Mouse (Mus musculus) frontal cortex, adult (tissue): ENCODE data around the gene Igsf21.

Source experiments
- ATAC-seq: cut with Nextera tagmentation; 2 replicates; pipeline ENCODE4 v1.9.2; 2017; ENCODE audit warnings: mild to moderate bottlenecking, moderate library complexity, mixed read lengths; ENCODE audit not compliant: low TSS enrichment

The Igsf21 gene

DNA sequence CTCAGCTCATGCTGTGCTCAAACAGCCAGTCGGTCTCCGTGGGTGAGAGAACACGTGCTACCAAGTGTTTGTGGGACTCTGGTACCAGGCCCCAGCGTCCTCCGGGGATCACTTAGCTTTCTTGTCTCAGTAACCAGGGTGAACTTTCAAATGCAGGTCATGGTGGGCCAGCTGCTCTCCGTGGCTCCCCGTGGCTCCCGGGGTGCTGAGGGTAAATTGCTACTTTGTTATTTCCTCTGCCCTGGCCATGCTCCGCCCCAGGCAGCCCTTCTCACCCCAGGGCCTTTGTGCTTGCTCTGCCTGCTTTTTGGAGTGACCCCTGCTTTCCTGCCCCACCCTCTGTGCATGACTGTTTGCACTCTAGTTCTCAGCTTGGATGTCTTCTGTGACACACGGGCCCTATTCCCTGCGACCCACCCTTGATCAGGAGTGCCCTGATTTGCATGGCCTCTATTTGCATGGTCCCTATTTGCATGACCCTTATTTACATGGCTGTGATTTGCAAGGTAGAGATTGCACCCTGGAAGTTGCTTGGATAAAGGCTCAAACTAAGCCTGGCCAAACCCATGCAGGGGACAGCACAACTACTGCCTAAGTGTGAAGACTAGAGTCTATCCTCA lies 143.9 kb downstream of the Igsf21 start:
- ATAC-seq: no peak

GRCm38 (mm10) chr4:140101106-140101505 lies 145.5 kb downstream of the Igsf21 start:
- ATAC-seq: no peak

GRCm38 (mm10) chr4:140100141-140100540 lies 146.4 kb downstream of the Igsf21 start:
- no peak for ATAC-seq

DNA sequence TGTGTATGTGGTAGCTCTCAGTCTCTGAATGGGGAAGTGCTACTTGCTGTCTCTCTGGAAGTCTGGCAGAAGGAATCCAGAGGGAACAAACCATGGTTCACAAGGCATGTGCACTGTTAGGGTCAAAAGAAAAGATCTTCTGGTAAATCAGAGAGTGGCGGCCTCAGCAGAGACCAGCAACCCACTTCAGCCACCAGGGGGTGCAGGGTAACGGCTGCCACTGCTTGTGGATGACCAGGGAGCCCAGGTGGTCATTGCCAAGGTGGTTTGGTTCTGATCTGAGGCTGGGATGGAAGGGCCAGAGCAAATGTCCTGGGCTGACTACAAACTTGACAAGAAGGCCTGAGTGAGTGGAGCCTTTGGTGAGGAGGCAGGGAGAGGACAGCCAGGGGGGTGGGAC lies 150.3 kb downstream of the Igsf21 start:
- no peak for ATAC-seq

GRCm38 (mm10) chr4:140094835-140095234 lies 151.7 kb downstream of the Igsf21 start:
- ATAC-seq: no peak

- ATAC-seq: no peak
Measured at GRCm38 (mm10) chr4:140092367-140092766, 154.2 kb downstream of the Igsf21 start.

DNA sequence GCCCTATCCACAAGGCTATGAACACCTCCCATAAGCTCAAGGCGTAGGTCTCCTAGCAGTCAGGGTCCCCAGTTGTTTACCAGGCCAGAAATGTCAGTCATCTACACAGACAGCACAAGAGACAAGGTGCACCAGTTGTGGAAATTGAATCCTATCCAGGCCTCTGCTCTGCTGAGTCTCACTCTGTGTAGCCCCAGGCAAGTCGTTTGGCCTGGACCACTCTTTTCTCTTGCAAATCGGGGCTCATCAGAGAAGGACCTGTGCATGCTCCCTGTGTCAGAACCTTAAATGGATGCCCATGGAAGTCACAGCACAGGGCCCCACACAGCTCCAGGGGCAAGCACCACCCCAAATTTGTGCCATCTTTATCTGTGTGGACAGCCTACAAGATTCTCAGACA lies 154.9 kb downstream of the Igsf21 start:
- no peak for ATAC-seq

GRCm38 (mm10) chr4:140089676-140090075 lies 156.9 kb downstream of the Igsf21 start:
- no peak for ATAC-seq

DNA sequence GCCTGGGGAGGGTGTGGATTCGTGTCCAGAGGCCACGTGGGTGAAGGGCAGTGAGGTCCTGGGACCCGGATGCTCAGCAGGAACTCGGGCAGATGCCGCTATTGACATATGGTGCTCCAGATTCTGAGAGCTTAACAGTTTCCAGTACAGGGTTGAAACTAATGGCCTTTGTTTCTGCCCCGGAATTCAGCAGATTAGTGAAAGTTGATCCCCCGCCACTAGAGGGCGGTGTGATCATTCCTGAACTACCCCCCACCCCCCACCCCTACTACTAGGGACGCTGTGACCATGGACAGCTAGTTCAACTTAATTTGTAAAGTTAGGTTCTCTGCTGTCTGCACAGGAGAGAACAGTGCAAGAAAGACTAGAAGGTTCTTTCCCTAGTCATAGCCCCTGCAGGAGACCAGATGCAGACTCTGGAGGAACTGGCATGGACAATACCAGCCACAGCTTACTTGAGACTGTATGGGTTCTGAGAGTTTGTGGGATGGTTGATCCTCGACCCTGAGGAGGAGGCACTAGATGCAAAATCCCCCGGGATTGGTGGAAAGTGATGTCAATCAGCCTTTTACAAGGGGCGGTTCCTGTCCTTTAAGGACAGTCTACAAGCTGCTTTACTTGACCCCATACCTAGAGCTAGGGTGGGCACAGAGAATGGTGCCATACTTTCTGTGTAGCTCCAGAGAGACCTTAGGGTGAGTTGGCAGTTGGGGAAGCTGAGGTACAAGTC lies 157.7 kb downstream of the Igsf21 start:
- ATAC-seq: no peak

GRCm38 (mm10) chr4:140086192-140086591 lies 160.4 kb downstream of the Igsf21 start:
- peak; percentile 64; the same call in 1 of the 2 replicates for ATAC-seq

DNA sequence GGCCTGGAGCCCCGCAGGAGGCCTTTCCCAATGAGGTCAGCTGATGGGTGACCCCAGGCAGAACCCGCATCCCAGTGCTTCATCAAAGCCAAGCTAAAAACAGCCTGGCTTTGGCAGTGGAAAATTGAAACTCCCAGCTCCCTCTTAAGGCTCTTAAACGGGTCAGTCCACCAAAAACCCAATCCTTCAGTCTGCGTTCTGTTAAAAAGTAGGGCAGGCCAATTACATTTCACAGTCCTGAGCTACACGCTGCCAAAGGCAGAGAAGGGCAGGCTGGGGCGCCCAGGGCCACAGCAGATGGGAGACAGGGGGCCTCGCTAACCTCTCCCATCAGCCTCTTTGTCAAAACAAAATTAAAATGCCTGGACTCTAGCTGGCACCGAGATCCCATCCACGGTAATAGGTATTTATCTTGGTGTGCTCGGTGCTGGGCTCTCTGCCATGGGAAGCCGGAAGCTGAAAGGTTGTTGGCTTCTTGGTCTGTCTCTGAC lies 162.0 kb downstream of the Igsf21 start:
- ATAC-seq: peak; percentile 70

DNA sequence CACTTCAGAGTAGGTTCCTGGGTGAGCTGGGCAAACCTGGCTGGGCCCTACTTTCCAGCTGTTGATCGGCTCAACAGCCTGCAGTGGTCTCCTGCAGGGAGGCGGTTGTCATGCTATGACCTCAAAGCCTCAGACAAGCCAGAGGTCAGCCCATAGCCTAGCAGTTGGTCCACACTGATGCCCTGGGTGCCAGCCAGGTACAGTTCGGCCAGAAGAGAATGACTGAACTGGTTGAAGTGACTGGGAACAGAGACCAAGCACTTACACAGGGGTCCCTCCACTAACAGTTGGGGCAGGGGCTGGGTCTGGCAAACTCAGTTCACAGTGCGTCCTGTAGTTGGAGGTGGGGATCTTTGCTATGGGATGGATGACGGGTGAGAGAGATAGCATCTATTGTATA lies 162.5 kb downstream of the Igsf21 start:
- ATAC-seq: no peak

- no peak for ATAC-seq
Measured at GRCm38 (mm10) chr4:140078416-140078815, 168.2 kb downstream of the Igsf21 start.

DNA sequence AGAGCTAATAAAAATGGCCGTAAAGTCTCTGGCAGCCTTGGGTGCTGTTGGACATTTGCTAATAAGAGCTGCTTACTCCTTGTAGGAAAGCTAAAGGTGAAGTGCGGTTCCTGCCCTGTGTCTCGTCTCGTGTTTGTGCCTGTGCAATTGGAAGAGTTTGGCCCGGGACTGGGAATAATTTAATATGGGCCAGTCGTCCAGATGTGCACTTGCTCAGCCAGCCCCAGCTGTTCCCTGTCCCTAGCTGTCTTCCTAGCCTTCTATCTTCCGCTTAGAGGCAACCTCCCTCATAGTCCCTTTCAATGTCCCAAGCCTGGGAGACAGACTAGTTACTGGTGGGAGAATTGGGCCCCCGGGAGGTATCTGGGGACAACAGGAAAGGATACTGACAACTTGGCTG lies 169.0 kb downstream of the Igsf21 start:
- ATAC-seq: no peak

- no peak for ATAC-seq
Measured at GRCm38 (mm10) chr4:140076852-140077563, 169.6 kb downstream of the Igsf21 start.

- ATAC-seq: peak; percentile 62; the same call in 1 of the 2 replicates
Measured at GRCm38 (mm10) chr4:140076428-140076827, 170.2 kb downstream of the Igsf21 start.

- no peak for ATAC-seq
Measured at GRCm38 (mm10) chr4:140071047-140071446, 175.5 kb downstream of the Igsf21 start.

DNA sequence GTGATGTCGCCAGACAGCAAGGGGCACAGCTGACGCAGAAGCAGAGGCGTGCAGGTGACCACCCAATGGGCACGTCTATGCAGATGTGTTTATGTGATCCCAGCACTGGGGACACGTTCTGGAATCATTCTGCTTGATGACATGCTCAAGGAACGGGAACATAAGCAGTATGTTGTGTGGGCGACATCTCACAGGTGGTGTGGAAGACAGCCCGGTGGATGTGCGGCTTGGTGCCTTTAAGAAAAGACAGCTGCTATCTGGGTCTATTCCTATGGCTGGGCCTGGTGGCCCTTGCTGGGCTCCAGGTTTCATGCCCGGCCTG lies 176.3 kb downstream of the Igsf21 start:
- ATAC-seq: peak; percentile 77

DNA sequence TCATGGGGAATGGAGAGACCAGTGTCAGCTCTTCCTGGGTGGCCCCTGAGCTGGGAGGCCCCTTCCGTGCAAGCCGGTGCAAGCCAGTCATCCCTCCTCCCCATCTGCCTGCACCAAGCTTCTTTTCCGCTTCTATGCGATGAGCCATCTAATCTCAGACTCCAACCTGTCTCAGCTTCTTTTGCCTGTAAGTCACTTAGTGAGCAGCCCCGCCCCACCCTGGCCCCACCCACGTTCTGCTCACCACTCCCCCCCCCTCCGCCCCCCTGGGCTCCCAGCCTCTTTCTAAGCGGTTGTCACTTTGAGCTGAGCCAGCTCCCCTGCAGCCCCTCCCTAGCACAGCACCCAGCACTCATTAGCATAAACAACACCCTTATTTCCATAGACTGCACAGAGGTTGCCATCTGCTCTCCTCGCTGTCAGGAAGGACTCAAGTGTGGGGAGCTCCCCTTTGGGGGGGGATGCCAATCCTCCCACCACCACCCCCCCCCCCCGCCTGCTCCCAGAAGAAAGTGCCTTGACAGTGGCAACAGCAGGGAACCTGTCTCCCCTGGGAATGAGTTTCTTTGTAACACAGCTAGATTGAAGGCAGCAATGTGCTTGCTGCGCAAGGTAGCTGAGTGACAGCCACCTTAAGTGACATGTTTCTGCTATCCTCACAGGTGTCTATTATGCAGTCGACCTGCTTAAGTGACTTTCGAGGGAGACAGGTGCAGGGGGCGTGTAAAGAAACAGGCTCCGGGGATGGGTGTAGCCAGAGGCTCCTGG lies 176.8 kb downstream of the Igsf21 start:
- peak; percentile 83 for ATAC-seq

GRCm38 (mm10) chr4:140068468-140068867 lies 178.1 kb downstream of the Igsf21 start:
- no peak for ATAC-seq

- no peak for ATAC-seq
Measured at GRCm38 (mm10) chr4:140066011-140066410, 180.6 kb downstream of the Igsf21 start.

DNA sequence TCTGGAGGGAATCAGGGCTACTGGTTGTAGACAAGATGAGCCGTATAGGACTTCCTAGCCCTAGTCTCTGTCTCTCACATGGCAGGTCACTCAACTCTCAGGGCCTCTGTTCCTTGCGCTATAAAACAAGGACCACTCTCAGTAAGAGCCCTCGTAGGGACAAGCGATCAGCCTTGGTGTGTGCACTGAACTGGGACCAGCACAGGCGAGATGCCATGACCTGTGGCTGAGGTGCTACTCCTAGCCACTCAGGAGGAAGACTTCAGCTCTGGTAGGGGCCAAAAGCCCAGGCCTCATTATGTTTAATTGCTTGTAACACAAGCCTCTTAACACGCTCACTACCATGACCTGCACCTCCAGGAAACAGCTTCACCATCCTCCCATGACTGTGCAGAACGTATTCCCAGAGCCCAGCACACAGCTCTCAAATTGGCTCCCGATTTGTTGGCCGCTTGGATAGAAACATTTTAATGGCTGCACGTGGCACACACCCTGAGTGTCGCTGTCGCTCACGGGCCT lies 183.4 kb downstream of the Igsf21 start:
- no peak for ATAC-seq
